Mouse (Mus musculus) megakaryocyte progenitor cell, adult 5-6 weeks (primary cell): Measurements from ENCODE around the gene Sppl2b. TPM values are rescaled to one million over a fixed set of nuclear protein-coding genes. Genes with fewer than 3 reads are reported as not detected.
"Not testable (repeated sequence)": the region's sequence is repeated elsewhere in the genome, so short reads cannot be mapped to it uniquely, and the experiment has no call there.

Experiments
- ATAC-seq: replicated peaks from 2 replicates; pipeline ENCODE4 v1.8.0; 2016; ENCODE audit warnings: mild to moderate bottlenecking, moderate TSS enrichment, inconsistent platforms; ENCODE audit not compliant: poor library complexity
- total RNA-seq, 2 experiments: library from RNA; stranded (forward) in 1 of 2; stranded (reverse) in 1 of 2; fragments of 157-497, 149-512 nt in 1 of 2; fragments of 200-1000 nt in 1 of 2; gene quantifications; 2 replicates each; pipeline versions ENCODE4 v1.2.3 to v1.2.4; 2015 to 2017

The Sppl2b gene
- total RNA-seq, 2 experiments from 2014 or later: 17.7 to 39.4 TPM

DNA sequence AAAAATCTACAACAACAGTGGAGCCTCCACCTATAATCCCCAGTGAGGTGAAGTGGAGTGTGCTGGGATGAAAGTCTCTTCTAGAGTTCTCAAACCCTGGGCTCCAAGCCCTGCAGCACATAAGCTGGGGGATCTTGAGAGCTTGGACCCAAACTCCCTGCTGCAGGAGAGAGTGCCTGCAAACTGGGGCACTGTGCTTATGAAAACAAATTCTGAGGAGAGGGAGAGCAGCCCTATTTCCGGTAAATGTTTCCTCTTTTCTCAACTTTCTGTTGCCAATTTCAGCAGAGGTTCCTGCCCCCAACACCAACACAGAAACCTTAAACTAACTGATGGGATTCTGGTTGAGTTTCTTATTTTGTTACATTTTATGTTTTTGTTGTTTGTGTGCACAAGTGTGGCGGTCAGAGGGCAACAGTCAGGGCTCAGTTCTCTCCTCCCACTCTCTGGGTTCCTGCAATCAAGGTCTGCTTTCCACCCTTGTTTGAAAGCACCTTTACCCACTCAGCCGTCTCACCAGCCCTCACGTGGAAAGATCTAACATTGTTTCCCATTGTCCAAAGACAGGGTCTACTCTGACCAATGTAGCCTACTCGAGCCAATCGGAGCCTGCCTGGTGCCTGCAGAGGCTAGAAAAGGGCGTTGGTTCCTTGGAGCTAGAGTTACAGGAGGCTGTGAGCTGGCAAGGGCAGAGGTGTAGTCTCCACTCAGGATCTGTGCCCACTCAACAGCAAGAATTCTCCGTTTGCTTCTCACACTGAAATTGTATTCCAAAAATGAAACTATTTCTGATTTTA, 31.0 kb upstream of the Sppl2b start:
- no peak for ATAC-seq

DNA sequence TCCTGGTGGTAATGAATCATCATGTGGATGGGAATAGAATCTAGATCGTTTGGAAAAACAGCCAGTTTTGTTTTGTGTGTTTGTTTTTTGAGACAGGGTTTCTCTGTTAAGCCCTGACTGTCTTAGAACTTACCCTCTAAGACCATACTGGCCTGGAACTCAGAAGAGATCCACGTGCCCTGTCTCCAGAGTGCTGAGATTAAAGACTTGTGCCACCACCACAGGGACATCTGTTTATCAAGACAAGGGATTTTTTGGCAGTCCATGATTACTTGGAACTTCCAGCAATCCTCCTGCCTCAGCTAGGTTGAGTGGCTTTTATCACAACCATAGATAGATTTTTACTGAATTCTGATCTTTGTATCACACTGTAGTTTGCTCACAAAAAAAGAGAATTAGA, 30.2 kb upstream of the Sppl2b start:
- ATAC-seq: no peak

DNA sequence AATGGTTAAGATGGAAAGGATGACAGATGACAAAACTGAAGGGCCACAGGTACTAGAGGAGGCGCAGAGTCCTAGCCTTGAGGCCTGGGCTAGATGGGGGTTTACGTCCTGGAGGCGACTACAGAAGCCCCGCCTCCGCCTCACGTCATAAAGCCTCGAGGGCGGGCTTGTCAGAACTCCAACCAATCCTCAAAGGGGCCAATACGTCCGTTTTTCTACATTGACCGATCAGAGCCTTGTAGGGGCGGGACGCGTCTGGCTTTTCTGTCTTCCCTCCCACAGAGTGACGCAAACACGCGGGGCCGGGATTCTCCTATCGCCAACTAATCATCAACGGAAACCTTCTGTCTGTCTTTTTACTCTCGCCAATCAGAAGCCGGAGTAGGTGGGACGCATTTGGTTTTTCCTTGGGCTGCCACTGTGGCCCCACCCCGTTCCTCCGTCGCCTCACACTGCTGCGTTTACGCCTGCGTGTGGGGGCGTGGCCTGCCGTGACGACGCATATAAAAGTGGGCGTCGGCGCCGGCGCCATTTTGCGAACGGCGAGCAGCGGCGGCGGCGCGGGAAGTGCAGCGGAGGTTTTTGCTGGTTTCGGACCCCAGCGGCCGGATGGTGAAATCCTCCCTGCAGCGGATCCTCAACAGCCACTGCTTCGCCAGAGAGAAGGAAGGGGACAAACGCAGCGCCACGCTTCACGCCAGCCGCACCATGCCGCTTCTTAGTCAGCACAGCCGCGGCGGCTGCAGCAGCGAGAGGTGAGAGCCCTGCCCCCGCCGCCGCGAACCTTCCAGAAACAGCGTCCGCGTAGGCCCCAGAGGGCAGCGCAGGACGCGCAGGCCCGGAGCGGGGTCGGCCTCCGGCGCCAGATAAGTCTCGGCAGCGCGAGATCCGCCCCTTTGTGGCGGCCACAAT, 28.7 kb upstream of the Sppl2b start, which contains the start of gene Oaz1:
Gene Oaz1 (plus strand): TSS at position 506 of the 912 bp plus-strand sequence.
- peak; percentile 81 for ATAC-seq

DNA sequence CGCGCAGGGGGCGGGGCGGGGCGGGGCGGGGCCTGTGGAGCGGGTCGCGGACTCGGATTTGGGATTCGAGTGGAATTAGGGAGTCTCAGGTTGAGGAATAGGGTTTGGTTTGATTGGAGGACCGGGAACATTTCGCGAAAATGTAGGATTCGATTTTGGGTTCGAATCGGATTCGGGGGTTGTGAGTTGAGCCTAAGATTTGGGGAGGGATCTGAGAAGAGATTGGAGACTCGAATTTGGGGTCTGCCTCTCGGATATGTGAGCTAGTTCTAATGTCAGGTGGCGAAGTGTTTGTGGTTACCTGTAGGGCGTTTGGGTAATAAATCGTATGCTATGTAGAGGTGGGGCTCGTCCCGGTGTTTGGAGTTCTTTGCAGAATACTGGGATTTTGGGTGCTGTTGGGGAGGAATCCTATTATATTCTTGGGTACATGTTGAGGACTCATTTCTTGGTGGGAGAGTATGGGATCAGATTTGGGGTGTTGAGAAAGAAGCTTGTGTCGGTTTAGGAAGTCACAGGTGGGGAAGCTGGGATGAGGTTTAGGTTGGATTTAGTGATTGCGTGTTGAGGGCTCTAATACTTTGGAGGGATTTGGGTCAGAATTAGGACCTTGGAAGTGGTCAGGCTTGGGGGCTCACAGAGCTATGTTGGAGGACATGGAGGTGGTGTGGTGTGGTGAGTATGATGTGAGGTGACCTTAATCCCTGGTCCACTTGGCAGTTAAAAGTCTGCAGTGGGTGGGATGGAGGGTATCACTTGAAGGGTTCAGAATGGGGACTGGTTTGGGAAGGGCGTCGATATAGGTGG, 27.8 kb upstream of the Sppl2b start:
- no peak for ATAC-seq

DNA sequence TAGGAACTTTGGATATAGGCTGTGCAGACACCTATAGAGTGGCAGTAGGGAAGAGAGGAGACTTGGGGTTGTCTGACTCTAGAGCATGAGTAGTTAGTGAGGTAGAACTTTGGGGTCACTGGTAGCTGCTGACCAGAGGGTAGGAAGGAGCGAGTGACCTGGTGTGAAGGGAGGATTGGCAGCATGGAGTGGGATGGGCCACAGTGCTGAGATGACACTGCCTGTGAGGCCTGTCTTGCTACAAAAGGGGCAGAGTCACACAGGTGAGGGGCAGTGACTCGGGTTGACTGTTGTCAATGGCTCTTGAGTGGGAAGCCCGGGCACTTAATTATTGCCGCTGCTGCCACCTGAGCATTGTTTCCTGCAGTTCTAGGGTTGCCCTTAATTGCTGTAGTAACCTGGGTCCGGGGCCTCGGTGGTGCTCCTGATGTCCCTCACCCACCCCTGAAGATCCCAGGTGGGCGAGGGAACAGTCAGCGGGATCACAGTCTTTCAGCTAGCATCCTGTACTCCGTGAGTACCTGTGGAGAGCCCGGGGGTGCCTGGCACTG, 27.1 kb upstream of the Sppl2b start:
- no peak for ATAC-seq

DNA sequence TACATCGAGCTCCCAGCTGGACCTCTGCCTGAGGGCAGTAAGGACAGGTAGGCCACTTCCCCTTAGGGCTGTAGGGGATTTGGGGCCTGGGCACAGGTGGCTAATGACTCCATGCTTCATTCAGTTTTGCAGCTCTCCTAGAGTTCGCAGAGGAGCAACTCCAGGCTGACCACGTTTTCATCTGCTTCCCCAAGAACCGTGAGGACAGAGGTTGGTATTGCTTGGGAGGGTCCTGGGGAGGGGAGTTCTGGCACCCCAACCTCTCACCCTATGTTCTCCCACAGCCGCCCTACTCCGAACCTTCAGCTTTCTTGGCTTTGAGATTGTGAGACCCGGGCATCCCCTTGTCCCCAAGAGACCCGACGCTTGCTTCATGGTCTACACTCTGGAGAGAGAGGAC, 26.5 kb upstream of the Sppl2b start:
- ATAC-seq: not testable (repeated sequence)

DNA sequence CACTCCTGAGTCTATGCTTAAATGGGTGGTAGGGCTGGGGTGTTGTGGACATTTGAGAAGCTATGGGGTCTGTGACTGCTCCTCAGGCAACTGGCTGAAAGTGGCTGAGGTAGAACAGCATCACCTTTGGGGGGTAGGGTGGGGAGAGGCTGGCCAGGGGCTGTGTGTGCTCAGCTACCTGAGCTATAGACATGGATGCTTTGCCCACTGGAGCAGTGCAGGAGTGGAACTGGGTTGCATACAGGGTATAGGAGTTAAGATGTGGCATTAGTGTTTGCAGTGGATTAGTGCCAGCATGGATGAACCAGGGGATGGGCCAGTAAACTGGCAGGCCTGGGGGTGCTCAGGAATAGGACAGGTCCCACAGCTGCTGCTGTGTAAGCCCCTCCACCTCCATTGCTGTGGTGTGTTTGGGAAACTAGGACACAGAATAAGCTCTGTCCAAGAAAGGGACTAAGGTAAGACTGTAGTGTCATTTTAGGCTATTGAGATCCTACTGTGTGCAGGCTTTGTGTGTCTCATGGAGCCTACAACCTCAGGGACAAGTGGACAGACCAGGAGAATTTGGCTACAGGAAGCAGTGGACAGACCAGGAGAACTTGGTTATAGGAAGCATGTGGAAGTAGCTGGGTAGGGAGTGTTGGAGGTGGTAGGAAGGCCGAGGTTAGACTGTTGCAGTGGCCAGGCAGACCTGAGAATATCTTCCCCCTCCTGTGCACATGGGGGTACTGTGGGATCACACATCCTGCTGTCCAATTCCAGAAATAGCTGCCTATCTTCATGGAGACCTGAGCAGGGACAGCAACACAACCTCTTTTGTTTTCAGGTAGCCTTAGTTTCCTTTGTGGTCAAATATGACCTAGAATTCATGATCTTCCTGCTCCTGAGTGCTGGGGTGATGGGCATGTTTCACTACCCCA, 25.5 kb upstream of the Sppl2b start:
- no peak for ATAC-seq

DNA sequence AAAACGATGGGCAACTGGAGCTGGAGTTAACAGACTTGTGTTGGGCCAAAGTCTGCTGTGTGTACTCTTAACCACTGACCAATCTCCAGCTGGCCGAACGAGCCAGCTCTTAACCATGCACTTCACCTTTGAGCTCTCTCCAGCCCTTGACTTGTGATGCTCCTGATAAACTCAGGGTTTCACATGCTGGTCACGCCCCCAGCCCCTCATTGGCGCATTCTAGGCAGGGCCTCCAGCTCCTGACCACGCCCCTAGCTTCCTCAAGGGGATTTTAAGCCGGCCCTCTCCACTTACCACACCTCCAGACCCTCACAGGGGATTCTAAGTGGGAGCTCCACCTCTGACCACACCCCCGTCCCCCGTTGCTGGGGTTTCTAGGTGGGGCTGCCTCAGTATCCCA, 23.9 kb upstream of the Sppl2b start:
- ATAC-seq: peak; percentile 33

DNA sequence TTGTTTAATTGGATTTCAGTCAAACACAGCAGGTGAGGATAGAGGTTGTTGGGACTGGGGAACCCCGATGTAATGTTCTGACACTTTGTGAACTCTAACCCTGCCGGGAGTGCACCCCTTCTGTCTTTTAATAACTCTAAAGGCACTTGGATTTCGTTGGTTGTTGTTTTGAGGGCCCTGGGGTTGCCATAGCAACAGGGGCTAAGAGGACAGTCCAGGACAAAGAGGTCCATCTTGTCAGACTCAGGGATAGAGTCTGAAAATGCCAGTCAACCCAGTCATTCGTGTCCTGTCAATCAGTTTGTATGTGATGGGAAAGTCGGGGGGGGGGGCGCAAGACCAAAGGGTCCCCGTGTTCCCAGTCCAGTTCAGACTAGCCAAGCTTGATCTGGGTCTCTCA, 22.3 kb upstream of the Sppl2b start:
- ATAC-seq: no peak

DNA sequence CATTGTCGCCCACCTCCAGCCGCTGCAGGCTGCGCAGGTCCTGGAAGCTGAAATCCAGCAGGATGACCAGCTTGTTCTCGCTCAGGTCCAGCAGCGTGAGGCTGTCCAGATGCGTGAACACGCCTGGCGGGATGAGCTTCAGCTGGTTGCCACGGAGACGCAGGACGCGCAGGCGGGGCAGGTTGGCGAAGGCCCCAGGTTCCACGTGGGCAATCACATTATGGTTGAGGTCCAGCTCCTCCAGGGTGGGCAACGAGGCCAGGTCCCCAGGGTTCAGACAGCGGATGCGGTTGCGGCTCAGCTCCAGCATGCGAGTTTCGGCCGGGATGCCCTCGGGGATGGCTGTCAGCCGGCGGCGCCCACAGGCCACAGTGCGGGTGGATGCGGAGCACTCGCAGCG, 19.5 kb upstream of the Sppl2b start:
- no peak for ATAC-seq

DNA sequence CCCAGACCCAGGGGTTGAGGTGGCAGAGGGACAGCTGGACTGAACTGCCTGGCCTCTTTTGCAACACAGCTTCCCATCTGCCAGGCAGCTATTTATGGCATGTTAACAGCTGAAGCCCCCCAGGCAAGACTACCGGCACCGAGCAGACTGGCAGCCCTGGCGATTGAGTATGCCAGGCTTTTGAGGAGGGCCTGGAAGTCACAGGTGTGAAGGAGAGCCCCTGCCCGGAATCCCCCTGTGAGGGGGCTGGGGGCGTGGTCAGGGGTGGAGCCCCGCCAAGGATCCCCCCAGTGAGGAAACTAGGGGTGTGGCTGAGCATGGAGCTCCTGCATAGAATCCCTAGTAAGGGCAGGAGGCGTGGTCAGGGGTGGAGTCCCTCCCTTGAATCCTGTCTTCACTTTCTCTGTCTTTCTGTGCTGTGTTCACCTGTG, 18.1 kb upstream of the Sppl2b start:
- ATAC-seq: no peak

DNA sequence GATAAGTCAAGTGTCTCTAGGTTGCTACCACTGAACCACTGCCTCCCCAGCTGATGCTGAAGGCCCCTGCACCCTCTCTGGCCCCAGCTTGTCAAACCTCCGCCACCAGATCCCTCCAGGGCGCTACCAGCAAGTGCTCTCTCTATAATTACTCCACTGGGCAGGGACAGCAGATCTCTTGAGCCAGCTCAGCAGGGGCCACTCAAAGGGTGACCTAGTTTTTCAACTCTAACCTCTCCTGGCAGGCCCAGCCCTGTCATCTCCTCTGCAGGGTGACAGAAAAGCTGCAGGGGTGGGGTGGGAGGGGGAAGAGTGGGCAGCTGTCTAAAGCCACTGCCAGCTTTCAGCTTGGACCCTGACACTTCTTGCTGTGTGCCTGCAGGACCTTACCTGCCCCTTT, 17.2 kb upstream of the Sppl2b start:
- no peak for ATAC-seq

DNA sequence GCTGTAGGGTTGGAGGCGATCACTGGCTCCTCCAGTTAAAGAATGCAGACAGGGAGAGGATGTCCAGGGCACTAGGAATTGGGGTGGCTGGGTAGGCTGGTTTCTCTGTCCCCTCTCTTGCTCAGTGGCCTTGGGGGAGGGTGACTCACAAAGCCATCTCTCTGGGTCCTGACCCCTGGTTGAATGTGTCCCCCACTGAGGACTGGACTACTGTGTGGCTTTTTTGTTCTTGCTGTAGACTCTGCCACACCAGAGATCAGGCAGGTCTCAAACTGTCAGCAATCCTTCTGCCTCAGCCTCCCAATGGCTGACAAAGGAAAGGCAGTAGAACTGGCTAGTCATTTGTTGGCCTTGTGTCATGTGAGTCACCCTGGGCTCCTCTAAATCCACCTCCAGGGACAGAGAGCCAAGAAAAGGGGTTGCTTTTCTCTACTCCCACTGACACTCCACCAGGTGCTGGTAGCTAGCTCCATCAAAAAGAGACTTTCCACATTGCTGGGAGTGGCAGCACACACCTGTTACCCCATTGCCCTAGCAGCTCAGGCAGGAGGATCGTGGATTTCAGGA, 16.6 kb upstream of the Sppl2b start:
- ATAC-seq: no peak

DNA sequence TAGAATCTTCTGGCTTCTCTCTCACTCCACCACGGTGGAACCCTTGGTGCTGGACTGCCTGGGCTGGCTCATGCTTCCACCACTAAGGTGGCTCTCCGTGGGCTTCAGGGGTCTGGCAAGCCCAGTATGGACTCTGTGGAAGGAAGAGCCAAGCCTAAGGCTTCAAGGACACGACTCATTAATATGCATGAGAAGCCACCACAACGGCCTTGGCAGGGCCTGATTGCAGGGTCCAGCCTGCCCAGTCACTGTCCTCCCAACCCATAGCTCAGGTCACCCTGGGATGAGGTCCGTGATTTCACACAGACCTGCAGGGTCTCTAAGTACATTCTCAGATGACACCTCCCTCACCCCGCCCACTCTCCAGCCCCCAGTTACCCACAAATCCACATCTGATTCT, 15.2 kb upstream of the Sppl2b start:
- no peak for ATAC-seq

DNA sequence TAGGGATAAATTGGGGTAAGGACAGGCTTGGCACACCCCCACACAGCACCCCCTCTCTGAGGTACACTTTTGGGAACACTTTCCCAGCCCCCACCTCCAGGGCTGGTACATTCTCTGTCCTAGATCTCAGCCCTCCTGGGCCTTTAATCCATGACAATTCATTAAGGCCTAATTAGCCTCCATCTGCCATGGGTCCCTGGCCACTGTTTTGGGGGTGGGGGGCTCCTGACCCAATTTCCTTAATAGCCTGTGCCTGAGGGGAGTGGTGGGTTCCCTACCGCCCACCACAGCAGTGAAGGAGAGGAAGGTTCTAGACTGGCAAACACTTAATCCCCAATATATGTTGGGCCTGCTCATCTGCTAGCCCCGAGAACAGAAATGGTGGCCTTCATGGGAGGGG, 13.4 kb upstream of the Sppl2b start:
- no peak for ATAC-seq

DNA sequence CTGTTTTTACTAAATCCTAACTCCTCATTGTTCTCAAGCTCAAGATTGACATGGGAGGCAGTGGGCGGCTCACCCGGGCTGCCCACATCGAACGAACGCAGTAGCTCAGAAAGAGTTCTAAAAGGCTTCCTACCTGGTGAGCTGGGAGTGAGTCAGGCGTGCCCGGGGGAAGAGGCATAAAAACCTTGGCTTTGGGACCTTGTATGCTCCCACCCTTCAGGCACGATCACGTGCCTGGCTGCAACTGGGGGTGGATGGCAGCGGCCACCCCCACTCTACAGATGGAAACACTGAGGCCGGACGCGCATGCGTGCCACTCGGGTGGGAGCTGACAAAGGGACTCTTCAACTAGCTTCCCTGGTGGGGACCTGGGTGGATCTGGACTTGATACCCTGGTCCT, 12.7 kb upstream of the Sppl2b start:
- ATAC-seq: no peak

DNA sequence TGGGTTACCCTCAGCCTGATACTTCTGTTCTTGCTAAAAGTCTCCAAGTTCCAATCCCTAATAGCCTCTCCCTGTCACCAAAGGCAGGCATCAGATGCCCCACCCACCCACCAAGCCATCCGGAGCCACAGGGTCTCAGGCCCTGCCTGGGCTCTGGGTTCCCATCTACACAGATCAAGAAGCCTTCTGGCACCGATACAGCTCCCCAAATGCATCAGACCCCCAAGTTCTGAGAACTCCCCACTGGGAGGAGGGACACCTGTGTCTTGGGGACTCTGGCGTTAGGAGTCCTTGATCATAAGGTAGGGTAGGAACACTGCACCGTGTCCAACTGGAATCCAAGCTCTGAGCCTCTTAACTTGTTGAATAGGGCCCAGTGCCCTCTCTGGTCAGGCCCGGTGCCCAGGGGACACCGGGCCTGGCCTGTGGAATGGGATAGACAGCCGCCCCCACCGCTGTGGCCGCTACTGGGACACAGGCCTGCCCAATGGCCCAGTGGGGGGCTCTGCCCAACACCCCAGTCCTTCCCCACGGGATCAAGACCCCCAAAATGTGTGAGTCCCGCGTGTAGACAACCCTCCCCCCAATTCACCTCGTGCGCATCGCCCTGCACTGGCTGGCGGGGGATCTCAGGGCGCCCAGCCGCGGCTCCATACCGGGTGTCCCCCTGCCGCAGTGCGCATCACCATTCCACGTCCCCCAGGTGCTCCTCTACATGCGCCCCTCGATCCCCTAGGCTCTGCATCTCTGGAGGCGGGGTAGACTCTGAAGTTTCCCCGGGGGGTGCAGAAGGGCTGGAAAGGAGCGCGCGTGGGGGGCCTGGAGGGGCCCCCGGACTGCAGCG, 11.8 kb upstream of the Sppl2b start:
- ATAC-seq: no peak

DNA sequence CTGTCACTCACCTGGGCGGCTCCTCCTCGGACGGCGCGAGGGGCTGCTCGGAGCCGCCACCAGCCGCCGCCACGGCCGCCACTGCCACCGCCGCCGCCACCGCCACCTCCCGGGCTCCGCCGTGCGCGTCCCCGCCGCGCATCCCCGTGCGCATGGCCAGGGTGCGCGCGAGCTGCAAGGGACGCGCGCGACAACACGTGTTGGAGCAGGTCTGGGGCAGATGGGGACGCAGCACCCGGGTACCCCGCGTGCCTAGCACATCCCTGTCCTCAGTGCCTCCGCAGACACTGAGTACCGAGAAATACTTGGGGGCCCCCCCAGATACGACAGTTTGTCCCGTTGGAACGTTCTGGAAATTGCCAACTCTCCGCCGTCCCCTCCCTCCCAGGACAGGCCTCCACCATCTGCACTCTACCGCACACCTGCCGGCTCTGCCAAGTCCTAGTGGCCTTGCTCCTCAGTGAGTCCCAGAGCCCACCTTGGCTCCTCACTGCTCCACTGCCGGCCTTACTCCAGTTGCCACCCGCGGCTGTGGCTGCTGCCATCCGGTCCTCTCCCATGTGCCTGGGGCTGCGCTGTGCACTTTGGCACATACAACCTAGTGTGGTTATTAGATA, 11.0 kb upstream of the Sppl2b start, which contains the start of gene Lingo3:
Gene Lingo3 (minus strand): TSS at position 109 of the 617 bp plus-strand sequence.
- 0 out of 2 replicates have a peak, but pooled peaks have one; percentile 18 for ATAC-seq
